Mouse (Mus musculus): ENCODE results near the gene Ripk3.

The Ripk3 gene

DNA sequence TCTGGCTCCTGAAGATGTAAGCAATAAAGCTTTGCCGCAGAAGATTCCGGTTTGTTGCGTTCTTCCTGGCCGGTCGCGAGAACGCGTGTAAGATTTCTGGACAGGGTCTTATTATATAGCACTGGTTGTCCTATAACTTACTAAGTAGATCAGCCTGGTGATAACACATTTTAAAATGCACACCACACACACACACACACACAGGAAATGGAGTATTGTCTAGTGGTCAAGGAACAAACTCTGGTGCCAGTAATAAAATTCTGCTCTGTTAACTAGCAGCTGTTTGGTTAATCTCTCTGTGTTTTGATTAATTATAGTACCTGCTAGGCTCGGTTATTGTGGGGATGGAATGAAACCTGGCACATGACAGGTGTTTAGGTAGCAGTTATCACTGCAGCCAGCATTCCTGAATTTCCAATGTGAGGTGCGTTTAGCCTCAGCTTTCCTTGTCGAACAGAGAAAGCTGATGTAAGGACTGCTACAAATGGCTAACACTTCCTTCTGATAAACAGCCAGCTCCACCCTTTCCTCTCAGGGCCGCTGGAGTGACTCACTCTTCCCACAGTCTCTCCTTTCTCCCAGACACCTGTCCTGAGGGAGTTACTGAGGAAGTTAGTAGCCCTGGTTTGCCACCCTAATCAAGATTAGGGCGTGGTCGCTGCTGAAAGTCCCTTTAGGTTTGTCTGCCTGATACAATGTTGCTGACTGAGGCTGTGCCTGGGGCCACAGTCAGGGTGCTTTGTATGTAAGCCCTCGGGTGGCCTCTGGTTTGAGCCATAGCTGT, 6.9 kb upstream of the Ripk3 start:
- DNase-seq (ENCODE audit: low read depth, low spot score), result no peak

DNA sequence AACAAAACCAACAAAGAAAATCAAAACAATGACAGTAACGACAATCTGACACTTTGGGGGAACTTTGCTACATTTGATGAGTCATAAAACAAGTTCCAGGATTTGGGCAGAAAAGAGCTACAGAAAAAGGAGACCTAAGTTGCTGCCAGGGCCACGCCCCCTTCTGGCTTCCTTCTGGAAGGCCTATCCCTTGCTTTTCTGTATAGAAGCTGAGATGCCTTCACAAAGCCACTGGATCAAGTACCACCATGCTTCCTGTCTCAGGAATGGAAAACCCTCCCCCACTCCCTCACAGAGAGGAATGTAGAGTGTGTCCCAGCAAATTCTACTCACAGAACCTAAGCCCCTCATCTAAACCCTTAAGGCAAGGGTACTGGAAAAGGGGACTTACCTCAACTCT, 5.3 kb upstream of the Ripk3 start:
- no peak for DNase-seq (ENCODE audit: low read depth, low spot score)

DNA sequence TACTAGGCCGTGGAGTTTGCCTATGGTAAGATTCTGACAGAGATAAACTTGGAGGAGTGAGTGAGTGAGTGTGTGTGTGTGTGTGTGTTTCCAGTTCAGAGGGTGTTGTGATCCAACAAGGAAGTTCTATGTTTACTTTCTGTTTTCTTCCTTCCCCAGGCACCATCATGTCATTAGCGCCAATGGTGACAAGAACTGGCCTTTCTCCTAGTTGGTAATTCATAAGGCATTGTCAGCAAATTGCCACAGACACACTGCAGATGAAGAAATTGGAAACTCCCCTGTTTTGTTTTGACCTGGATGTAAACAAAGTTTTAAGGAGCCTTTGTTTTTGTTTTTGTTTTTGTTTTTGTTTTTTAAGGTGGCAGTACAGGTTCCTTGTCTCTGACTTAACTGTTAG, 4.8 kb upstream of the Ripk3 start:
- DNase-seq (ENCODE audit: low read depth, low spot score), result no peak

DNA sequence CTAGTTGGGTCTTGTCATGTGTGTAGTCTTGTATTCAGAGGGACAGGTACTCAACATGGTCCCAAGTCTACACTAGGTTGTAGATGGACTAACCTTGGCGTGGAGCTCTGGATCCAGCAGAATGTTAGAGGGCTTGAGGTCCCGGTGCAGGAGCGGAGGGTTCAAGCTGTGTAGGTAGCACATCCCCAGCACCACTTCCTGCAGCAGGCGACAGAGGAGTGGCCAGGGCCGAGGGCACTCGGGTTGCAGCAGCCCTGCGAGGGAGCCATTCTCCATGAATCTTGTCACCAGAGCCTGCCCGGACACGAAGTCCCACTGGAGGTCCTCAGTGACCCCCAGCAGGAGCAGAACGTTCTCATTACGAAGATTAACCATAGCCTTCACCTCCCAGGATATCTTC, 934 bp downstream of the Ripk3 start:
- no peak for DNase-seq (ENCODE audit: low read depth, low spot score)

DNA sequence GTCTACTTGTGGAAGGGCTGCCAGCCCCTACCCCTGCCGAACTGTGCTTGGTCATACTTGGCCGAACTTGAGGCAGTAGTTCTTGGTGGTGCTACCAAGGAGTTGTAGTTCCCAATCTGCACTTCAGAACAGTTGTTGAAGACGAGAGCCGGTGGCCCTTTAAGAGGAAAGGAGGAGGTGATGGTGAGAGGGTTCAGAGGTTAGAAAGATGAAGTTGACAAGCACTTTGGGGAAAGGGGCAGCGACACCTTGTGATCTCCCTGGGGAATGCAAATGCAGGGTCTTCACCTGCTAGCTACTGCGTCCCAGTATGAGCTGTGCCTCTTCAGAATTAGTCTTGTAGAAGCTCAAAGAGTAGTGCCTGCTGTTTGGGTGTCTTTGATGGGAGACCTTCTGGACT, 3.5 kb downstream of the Ripk3 start:
- no peak for DNase-seq (ENCODE audit: low read depth, low spot score)

DNA sequence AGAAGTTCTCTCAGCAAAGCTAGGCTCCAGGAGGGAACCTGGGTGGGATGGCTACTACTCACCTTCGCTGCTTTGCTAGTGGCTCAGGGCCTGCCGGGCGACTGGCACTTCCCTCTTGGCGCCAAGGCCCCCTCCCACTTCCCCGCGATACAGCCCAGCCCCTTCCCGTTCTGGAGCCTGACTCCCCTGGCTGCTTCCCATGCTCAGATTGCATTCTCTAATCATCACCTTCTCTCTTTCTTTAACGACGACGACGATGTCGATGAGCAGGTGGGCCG, 4.8 kb downstream of the Ripk3 start, which contains the start of gene Adcy4:
Adcy4 (minus strand) TSS at position 138 of the 278 bp plus-strand sequence.
- no peak for DNase-seq (ENCODE audit: low read depth, low spot score)

DNA sequence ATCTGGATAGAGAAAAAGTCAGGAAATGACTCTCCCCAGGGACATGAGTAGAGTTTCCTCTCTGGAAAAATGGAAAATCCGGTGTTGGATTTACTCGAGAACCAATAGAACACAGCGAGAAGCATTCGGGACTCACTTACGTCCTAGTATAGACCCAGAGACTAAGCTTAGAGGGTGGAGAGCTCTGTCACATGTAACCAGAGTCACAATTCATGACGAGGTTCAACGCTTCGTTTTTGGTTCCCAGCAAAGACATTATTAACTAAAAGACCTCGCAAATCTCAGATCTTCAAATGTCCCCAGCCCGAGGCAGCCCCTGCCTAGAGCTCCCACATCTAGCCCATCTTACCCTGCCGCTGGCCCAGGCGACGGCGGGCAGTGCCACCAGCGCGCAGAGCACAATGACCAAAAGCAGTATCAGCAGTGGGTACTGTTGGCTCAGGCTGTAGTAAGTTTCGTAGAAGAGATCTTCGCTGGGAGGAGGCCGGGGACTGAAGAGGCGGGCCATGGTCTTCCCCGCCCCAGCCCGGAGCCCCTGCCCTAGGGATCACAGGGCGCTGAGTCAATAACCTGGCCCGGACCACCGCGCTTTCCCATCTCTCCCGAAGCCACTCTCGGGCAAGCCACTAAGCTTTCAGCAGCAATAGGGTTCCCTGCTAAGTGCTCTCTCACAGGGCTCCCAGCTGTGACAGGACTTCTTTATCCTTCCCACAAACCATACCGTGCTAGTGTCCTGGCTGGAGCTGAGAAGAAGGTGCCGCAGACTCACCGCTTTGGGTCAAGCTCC, 5.3 kb downstream of the Ripk3 start:
- DNase-seq (ENCODE audit: low read depth, low spot score), result peak; percentile 66

DNA sequence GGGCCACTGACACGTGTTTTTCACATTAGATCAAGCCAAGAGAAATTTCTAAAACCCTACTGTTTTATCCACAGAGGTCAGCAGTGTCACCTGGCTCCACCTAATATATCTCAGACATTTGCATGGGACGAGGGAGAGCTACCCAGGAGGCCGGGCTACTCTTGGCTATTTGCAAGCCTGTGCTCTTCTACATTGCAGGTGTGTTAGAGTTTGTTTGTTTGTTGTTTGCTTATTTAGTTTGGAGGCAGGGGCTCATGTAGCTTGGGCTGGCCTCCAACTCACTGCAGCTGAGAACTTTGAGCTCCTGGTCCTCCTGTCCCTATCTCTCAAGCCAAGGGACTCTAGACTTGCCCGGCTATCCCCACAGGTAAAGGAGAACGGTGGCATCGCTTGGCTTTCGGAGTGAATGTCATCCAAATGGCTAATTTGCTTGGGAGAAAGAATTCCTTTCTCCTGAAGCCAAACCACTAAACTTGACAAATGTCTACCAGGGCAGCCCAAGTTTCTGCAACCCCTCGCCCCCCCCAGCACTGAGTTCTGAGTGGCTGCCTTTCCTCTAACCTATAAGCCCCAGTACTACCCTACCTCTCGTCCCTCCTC, 6.2 kb downstream of the Ripk3 start:
- no peak for DNase-seq (ENCODE audit: low read depth, low spot score)

DNA sequence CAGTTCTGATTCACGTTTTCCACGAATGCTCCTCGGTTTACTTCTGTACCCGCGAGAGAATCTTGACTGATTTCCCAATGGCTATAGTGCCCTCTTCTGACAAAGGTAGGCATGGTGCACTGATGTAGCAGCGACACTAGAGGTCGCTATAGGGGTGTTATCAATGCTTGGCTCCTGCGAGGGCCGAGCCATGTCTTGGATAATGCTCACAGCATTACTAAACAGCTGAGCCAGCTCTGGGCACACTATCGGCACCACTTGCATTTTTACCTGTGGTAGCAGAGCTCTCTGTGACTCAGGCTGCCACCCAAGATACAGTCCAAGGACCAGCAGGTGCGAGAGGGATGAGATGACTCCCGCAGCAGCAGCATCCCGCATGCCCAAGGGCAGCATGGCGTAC, 7.4 kb downstream of the Ripk3 start:
- DNase-seq (ENCODE audit: low read depth, low spot score), result peak; percentile 77

DNA sequence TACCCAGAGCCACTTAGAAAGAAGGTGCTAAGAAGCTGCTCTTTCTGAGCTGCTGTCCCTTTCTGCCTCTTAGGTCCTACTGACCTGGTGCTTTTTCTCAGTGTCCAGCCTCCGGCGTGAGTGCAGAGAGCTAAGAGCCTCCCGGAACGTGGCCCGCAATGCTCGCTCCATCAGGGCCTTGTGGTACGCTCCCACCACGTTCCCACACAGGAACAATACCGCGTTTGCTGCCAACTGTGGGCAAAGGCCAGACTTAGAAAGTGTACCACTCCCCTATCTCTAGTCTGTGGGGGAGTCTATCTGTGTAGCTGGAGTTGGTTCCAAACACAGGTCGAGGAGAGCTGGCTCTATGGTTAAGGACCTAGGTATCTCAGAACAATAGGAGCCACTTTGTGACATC, 7.9 kb downstream of the Ripk3 start:
- DNase-seq (ENCODE audit: low read depth, low spot score), result no peak

DNA sequence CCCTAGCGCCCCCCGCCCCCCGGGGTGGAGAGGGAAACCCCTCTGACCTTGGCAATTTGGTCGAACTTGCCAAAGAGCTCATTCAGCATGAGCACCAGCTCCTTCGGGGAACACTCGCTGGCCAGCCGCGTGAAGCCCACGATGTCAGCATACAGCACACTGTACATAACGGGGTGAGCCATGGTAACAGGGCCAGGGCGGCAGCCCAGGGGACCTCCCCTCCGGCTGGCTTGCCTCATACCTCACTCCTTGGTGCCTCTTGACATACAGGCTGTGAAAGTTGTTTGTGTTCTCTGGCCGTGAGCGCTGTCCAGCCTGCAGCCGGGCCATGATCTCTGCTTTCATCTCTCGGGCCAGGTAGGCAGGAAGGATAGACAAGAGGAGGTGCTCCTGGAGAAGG, 9.0 kb downstream of the Ripk3 start:
- no peak for DNase-seq (ENCODE audit: low read depth, low spot score)

DNA sequence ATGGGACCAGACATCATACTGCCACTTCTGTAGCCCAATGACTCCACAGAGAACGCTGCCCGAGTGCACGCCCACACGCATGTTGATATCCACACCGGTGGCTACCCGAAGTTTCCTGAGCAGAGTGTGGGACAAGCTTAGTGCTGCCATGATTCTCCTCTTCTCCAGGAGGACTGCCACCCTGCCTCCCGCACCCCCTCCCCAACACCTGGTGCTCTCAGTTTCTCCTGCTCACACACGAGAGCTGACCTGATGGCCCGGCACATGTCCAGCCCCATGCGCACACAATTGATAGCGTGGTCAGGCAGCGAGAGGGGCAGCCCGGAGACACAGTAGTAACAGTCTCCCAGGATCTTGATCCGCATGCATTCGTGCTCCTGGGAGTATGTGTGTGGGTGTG, 10.0 kb downstream of the Ripk3 start:
- no peak for DNase-seq (ENCODE audit: low read depth, low spot score)

DNA sequence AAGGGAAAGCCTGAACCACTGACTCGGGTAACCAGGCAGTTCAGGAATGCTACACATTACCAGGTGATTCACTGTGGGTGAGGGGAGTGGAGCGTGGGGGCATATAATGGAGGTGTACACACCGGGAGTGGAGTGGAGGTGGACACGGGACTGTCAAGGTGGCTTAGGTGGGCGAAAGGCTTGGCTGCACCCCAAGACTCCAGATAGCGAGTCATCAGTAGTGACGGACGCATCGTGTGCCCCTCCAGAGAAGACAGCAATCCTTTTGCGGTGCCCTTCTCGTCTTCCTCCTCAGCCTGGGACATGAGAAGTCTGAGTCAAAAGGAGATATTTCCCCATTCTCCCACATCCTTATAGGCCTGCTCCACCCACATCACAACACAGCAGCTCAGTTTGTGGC, 10.9 kb downstream of the Ripk3 start:
- no peak for DNase-seq (ENCODE audit: low read depth, low spot score)

DNA sequence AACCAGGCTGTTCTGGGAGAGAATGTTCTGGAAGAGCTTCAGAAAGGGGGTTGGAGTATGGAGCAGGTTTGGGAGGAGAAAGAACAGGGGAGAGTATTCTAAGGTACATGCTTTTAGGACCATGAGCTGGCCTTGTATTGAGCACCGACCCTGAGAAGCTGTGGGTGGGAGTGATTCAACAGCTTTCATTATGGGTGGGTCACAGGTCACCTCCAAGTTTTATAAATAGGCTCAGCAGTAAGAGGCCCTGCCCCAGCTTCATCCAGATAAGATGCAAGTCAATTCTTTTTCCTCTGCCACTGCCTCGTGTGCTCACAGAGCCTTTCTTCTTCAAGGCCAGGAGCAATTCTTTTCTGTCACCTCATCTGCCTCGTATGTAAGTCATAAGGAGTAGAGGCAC, 11.5 kb downstream of the Ripk3 start:
- no peak for DNase-seq (ENCODE audit: low read depth, low spot score)

DNA sequence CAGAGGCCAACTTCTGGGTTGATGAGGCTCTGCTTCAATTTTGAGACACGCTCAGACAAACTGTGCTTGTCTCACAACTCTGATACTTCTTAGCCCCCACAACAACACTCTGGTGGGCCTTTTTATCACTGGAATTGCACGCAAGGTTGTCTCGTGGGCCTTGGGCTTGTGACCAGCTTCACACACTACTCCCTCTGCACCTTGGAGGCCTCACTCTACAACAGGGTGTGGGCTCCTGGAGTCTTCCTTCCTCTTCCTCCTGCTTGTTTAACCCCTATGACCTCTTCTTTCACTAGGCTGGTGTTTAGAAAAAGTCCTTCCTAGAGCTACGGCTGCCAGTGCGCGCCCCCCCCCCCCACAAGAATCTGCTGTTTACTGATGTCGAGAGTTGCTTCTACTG, 12.0 kb downstream of the Ripk3 start:
- no peak for DNase-seq (ENCODE audit: low read depth, low spot score)

DNA sequence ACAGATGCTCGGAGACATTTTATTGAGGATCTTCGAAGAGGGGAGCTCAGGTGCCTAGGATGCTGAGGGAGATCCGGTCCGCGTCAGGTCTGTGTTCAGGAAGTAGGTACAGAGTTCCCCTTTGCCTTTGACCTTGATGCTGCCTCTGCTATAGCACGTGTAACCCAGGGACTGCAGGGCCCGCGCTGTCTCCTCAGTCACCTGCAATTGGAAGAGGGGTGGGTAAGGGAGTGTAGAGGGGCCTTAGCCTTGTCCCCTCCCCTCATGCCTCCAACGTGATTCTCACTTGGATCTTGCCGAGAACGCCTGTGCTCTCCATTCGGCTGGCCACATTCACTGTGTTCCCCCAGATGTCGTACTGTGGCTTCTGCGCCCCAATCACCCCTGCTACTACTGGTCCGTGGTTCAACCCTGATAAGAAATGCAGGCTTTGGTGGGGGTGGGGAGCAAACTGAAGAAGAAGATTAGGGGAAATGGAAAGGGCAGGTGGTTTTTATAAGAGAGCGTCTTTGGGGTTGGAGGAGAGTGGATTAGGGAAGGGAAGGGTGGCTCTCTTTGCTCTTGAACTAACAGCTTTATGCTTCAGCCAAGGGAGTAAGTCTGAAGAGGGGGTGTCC, 19.5 kb downstream of the Ripk3 start:
- no peak for DNase-seq (ENCODE audit: low read depth, low spot score)

DNA sequence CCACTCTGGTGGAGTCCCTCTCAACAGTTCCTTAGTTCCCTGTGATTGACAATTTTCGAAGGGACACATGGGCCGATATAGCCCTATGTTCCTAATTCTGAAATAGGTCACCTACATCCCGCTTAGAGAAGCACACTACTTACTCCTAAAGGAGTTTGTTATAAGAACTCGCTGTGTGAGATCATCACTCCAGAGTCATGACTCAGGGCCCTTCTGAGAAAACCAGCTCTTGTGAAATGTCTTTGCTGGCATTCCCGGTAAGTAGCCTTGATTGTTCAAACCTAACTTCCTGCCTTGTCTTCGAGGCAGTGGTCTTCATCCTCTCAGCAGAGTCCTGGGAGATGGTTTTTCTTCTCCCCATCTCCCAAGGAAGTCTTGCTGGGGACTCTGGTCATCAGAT, 20.1 kb downstream of the Ripk3 start:
- no peak for DNase-seq (ENCODE audit: low read depth, low spot score)

DNA sequence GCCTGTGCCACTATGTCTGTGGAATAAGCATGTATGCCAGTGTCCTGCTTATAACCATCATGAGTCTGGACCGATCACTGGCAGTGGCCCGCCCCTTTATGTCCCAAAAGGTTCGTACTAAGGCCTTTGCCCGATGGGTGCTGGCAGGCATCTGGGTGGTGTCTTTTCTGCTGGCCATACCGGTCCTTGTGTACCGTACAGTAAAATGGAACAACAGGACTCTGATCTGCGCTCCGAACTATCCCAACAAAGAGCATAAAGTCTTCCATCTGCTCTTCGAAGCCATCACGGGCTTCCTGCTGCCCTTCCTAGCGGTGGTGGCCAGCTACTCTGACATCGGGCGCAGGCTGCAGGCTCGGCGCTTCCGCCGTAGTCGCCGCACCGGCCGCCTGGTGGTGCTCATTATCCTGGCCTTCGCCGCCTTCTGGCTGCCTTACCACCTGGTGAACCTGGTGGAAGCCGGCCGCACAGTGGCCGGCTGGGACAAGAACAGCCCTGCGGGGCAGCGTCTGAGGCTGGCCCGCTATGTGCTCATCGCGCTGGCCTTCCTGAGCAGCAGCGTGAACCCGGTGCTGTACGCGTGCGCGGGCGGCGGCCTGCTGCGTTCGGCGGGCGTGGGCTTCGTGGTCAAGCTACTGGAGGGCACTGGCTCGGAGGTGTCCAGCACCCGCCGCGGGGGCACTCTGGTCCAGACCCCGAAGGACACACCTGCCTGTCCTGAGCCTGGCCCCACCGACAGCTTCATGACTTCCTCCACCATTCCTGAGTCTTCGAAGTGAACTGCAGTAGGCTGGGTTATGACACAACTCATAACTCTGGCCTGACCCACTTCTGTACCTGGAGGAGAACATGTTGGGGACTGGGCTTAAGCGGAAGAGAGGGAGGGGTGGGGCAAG, 20.9 kb downstream of the Ripk3 start:
- no peak for DNase-seq (ENCODE audit: low read depth, low spot score)

DNA sequence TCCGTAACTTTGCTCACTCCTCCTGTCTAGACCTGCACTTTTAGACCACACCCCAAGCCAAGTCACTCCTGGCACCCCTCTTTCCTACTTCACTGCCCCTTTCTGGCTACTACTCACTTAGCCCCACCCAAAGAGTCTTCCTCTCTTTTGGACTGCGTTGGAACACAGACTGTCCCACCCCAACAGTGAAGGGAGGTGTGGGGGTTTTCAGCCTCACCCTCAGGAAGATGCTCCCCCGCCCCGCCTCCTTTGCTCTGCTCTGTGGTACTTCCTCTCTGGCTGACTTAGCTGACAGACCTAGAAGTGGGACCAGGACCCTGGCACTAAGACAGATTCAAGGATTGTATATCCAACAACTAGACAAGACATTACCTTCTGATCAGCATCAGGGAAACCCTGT, 23.0 kb downstream of the Ripk3 start, which contains the start of gene Ltb4r1:
Ltb4r1 (plus strand) TSS at position 267 of the 400 bp plus-strand sequence.
- no peak for DNase-seq (ENCODE audit: low read depth, low spot score)

DNA sequence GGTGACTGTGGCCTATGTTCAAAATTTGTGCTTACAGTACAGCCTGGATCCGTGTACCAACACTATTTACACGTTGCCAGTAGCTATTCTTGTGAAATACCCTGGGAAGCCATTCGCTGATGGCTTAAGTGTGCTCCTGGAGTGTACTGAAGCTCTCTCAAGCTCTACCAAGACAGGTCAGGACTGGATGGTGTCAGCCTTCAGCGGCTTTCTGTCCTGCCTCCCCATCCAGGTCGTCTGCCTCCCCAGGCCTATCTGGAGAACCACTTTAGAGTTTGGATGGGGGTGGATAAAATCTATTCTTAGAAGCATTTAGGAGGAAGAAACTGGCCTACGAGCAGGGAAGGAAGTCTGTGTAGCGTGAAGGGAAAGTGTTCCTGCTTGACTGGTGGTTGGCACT, 25.5 kb downstream of the Ripk3 start:
- DNase-seq (ENCODE audit: low read depth, low spot score), result no peak

DNA sequence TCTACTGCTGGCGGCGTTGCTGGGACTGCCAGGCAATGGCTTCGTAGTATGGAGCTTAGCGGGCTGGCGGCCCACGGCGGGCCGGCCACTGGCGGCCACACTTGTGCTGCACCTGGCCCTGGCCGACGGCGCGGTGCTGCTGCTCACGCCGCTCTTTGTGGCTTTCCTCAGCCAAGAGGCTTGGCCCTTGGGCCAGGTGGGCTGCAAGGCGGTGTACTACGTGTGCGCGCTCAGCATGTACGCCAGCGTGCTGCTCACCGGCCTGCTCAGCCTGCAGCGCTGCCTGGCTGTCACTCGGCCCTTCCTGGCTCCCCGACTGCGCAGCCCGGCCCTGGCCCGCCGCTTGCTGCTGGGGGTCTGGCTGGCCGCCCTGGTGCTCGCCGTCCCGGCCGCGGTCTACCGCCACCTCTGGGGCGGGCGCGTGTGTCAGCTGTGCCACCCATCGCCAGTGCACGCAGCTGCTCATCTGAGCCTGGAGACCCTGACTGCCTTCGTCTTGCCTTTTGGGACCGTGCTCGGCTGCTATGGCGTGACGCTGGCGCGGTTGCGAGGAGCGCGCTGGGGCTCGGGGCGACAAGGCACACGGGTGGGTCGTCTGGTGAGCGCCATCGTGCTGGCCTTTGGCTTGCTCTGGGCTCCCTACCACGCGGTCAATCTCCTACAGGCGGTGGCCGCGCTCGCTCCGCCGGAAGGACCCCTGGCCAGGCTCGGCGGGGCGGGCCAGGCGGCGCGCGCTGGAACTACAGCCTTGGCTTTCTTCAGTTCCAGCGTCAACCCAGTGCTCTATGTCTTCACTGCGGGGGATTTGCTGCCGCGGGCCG, 26.5 kb downstream of the Ripk3 start:
- no peak for DNase-seq (ENCODE audit: low read depth, low spot score)

All from skeletal muscle tissue, adult 2 months (tissue).